Mouse (Mus musculus) urinary bladder, postnatal 10 days (tissue): ENCODE data around the gene Cd5l.
"Not testable (repeated sequence)": the region's sequence is repeated elsewhere in the genome, so short reads cannot be mapped to it uniquely, and the experiment has no call there.

ENCODE experiments used
- DNase-seq: peaks from one replicate; pipeline ENCODE4 v3.0.0; 2022; ENCODE audit warnings: low spot score

Gene Cd5l

DNA sequence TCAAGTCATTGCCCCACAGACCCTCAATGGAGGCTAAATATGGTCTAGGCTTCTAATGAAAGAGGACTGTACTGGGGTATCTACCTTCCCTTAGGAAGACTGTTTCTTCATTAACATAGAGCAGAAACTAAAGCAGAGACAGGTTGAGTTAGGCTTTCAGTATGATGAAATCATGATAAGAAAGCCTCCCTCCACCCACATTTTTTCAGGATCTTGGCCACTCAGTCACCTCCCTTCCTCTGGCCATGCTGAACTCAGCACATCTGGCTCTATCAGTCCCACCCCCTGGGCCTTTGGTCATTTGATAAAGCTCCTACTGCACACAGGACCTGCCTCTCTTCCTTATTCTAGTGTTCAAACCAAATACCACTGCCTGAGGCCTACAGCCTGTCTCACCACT, at the start of gene Cd5l:
Cd5l (plus strand) TSS at position 301 of the 400 bp plus-strand sequence.
- DNase-seq, result no peak

GRCm38 (mm10) chr3:87309922-87310321, 47.8 kb upstream of the Cd5l start:
- no peak for DNase-seq

DNA sequence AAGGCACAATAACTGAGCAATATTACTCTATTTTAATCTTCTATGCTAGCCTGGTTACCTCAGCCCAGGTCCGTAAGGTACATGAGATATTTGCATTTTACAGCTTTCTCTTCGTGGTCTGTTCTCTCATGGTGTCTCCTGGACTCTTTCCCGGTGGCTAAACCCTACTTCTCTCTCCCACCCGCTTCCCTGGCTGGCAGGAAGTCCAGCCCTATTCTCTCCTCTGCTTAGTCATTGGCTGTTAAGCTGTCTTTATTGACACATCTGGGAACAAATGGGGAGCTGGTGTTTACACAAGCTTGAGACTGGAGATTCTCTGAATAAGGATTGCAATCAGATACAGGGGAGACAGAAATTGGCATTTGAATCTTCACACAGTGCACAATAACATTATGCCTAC, 35.1 kb upstream of the Cd5l start:
- no peak for DNase-seq

DNA sequence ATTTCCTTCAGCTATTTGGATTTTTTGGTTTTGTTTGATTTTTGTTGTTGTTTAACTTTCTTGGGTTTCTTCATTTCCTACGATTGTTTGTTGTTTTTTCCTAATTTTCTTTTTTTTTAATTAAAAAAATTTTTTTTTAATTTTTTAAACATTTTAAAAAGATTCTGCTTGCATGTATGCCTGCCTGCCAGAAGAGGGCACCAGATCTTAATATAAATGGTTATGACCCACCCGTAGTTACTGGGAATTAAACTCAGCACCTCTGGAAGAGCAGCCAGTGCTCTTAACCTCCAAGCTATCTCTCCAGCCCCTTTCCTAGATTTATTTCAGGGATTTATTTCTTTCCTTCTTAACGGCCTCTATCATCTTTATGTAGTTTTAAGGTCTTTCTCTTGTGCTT, 33.9 kb upstream of the Cd5l start:
- DNase-seq, result no peak

GRCm38 (mm10) chr3:87337899-87338298, 19.8 kb upstream of the Cd5l start:
- no peak for DNase-seq

DNA sequence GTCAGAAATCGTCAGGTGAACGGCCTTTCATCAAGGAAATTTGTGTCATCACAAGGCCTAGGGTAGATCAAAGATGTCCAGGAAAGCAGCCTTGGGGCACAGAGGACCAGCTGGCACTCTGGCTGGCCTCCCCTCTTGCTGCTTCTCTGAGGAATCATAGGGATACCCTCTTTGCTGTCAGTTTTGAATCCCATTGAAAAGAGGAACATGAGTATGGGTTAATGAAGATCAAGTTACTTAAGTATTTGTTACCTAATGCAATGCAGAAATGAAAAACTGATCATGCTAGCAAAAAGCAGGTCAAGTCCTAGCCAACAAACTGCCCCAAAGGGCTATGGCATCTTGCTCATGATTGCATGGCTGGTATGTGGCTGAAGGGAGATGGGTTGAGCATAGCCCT, 6.7 kb upstream of the Cd5l start:
- DNase-seq, result not testable (repeated sequence)

- no peak for DNase-seq
These were observed 1.5 kb downstream of the Cd5l start for GRCm38 (mm10) chr3:87359215-87359614.

DNA sequence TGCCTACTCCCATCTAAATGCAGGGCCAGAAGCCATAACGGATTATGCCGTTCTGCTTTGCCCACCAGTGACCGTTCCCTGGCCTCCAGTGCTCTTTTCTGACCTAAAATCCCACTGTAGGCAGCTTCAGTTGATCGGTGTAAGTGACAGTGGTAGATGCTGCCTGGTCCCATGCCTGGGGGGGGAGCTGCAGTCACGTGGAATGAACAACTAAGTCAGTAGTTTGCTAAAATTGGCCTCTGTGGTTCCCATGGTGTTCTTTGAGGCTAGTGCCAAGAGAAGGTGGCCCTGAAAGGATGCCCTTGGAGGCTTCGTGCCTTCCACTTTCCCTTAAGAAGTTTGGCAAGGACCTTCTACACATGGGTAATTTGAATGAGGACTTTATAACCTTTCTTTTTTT, 2.8 kb downstream of the Cd5l start:
- DNase-seq, result no peak

- no peak for DNase-seq
These were observed 8.0 kb downstream of the Cd5l start for GRCm38 (mm10) chr3:87365691-87366090.

DNA sequence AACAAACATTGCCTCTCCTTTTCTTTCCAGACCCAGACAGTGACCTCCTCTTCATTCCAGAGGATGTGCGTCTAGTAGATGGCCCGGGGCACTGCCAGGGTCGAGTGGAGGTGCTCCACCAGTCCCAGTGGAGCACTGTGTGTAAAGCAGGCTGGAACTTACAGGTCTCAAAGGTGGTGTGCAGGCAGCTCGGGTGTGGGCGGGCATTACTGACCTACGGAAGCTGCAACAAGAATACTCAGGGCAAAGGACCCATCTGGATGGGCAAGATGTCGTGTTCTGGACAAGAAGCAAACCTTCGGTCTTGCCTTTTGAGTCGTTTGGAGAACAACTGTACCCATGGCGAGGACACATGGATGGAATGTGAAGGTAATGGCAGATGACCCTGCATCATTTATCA, 9.8 kb downstream of the Cd5l start:
- DNase-seq, result no peak

DNA sequence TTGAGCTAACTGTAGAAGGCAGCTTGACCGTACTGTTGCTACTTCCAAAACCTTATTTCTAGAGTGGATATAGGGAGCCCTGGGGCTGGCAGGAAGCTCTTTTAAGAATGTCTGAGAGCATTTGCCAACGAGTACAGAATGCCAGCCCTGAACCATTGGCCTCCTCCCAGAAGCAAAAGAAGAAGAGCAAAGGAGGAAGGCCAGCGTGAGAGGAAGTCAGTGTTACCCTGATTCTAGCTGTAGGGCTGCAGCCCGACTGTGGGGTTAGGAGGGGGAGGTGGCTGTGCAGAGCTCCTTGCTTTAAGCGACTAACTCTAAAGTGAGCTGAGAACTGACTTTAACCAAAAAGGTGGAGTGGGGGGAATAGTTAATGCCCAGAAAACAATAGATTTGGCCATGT, 11.5 kb downstream of the Cd5l start:
- DNase-seq, result no peak

- no peak for DNase-seq
These were observed 18.8 kb downstream of the Cd5l start, which contains the start of gene Fcrl1 for GRCm38 (mm10) chr3:87376195-87377165. Fcrl1 (plus strand) TSS chr3:87376387.

- DNase-seq, result no peak
These were observed 19.5 kb downstream of the Cd5l start for GRCm38 (mm10) chr3:87377228-87377627.

- no peak for DNase-seq
These were observed 20.0 kb downstream of the Cd5l start for GRCm38 (mm10) chr3:87377719-87378118.

DNA sequence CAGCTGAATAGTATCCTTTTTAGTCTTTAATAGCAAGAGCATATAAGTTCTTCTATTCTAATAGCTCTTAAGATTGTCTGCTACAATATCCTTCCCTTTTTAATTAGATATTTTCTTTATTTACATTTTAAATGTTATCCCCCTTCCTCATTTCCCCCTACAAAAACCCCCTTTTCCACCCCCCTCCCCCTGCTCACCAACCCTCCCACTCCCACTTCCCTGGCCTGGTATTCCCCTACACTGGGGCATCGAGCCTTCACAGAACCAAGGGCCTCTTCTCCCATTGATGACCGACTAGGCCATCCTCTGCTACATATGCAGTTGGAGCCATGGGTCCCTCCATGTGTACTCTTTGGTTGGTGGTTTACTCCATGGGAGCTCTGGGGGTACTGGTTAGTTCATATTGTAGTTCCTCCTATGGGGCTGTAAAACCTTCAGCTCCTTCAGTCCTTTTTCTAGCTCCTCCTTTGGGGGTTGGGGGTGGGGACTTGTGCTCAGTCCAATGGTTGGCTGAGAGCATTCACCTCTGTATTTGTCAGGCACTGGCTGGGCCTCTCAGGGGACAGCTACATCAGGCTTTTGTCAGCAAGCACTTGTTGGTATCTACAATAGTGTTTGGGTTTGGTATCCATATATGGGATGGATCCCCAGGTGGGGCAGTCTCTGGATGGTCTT, 22.1 kb downstream of the Cd5l start:
- not testable (repeated sequence) for DNase-seq

DNA sequence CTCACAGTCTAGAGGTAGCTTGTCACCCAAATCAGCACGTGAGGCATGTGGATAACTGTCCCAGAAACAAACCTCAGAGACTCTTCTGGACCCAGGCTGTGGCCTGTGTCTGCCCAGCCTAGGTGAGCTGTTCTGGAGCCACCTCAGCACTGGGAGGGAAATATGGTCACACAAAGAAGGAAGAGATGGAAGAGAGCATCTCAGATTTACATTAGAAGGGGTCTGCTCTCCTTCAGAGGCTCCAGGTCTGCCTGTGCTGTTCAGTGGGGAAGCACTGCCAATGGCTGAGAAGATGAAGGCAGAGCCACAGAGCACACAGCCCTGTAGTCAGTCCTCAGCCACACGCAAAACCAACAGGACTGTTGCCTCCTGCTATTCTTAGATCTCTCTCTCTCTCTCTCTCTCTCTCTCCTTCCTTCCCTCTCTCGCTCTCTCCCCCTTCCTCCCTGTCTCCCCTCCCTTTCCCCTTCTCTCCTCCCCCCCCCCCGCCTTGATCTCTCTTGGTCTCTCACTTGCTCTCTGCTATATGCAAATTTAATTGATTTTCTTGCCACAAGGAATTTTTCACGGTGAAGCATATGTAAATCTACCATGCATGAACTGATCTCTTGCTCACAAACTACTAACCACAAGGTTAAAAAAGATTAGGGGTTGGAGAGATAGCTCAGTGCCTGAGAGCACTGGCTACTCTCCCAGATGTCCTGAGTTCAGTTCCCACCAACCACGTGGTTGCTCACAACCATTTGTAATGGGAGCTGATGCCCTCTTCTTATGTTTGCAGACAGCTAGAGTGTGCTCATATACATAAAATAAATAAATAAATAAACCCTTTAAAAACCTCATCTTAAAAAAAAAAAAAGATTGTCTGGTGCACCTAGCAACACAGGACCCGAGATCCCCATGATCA, 24.4 kb downstream of the Cd5l start:
- no peak for DNase-seq

DNA sequence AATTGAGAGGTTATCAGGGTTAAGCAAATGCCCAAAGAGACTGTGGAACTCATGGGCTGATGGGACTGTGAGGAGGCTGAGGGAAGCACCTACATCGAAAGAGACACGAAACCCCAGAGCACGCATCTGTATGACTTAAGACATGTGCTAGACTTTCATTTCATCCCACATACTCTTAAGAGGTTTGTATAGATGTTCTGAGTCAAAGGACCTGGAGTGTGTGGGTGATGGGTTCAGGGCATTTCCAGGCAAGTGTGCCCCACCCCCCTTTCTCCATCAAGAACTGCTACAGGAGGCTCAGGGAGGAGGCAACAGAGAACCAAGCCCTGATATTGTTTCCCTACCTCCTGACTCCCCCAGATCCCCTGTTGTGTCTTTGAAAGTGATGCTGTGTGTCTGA, 25.6 kb downstream of the Cd5l start:
- no peak for DNase-seq

- no peak for DNase-seq
These were observed 27.4 kb downstream of the Cd5l start for GRCm38 (mm10) chr3:87385105-87385504.

- DNase-seq, result no peak
These were observed 33.3 kb downstream of the Cd5l start for GRCm38 (mm10) chr3:87390935-87391334.

DNA sequence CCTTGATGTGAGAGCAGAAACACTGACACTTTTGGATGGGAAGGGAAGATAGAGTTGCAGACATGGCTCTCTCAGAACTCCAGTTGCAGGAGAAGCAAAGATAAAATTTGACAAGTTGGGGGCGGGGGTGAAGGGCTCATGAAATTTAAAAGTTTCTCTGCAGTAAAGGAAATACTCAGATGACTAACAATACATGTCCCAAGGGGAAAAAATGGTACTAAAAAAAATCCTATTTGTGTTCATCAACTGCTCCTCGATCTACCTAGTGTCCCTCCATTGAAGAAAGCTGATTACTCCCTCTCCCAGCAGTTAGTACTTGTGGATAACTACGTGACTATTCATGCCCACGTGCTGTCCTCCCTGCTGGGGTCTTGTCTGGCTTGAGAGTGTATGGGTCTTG, 41.1 kb downstream of the Cd5l start:
- DNase-seq, result no peak

GRCm38 (mm10) chr3:87399906-87400305, 42.2 kb downstream of the Cd5l start:
- no peak for DNase-seq

DNA sequence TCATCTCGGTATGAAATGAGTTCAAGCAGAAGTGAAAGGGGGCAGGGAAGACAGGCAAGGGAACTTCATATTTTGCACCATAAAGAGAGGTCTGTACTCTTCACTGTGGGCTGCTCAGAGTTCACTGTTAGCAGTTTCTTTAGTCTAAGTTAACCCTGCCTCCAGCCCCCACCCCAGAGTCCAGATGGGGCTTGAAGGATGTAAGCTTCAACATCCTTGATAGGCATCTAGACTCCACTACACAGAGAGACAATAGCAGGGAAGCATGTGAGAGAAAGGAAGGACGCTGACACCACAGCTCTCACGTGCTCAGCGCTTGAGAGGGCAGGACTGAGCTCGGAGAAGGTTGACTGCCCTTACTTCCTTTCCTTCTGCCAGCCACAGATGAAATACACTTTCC, 43.6 kb downstream of the Cd5l start:
- DNase-seq, result no peak
